Mouse (Mus musculus) liver, adult 2 months (tissue): ENCODE measurements around the gene Dync1h1. TPM values are rescaled to one million over a fixed set of nuclear protein-coding genes. Genes with fewer than 3 reads are reported as not detected.

Experiments used
- DNase-seq: peaks from one replicate; pipeline ENCODE4 v3.0.0-alpha.2; 2011; ENCODE audit warnings: low read depth, low spot score; ENCODE audit errors: extremely low read depth
- H3K27ac ChIP-seq: fragments of 200-500 bp; replicated peaks from 2 replicates; pipeline ENCODE4 v1.5.1; 2012; ENCODE audit warnings: low read depth, mild to moderate bottlenecking, control low read depth, inconsistent platforms, low read length; ENCODE audit not compliant: insufficient read depth
- H3K27me3 ChIP-seq: fragments of 200-500 bp; 2 replicates; pipeline ENCODE4 v1.6.1; 2012; ENCODE audit warnings: mild to moderate bottlenecking, moderate library complexity, low read length, inconsistent platforms; ENCODE audit not compliant: control insufficient read depth, insufficient read depth
- H3K36me3 ChIP-seq: fragments of 200-500 bp; 2 replicates; pipeline ENCODE4 v1.6.1; 2012; ENCODE audit warnings: low read length, inconsistent platforms; ENCODE audit not compliant: control insufficient read depth, insufficient read depth
- H3K4me1 ChIP-seq: fragments of 200-500 bp; 2 replicates; pipeline ENCODE4 v1.6.1; 2011; ENCODE audit warnings: low read length; ENCODE audit not compliant: control insufficient read depth, insufficient read depth
- H3K4me3 ChIP-seq: fragments of 200-500 bp; 2 replicates; pipeline ENCODE4 v1.5.1; 2011; ENCODE audit warnings: low read depth, mild to moderate bottlenecking, control low read depth, low read length, moderate library complexity; ENCODE audit not compliant: insufficient read depth
- H3K79me2 ChIP-seq: fragments of 200-500 bp; 2 replicates; pipeline ENCODE4 v1.6.1; 2012; ENCODE audit warnings: inconsistent platforms, mild to moderate bottlenecking, low read length, moderate library complexity; ENCODE audit not compliant: control insufficient read depth, insufficient read depth
- H3K9ac ChIP-seq: fragments of 200-500 bp; 2 replicates; pipeline ENCODE4 v1.6.1; 2012; ENCODE audit warnings: low read depth, mild to moderate bottlenecking, control low read depth, inconsistent platforms, low read length
- CTCF ChIP-seq: fragments of 200-500 bp; IDR thresholded peaks from 2 replicates; pipeline ENCODE4 v1.5.1; 2011; ENCODE audit warnings: low read depth, low read length, control low read depth
- POLR2A ChIP-seq: fragments of 200-500 bp; IDR thresholded peaks from 2 replicates; pipeline ENCODE4 v1.6.1; 2011; ENCODE audit warnings: low read length, control low read depth; ENCODE audit not compliant: insufficient read depth; ENCODE audit errors: extremely low read depth
- WGBS: fragments of 180-500 bp; shearing (Covaris S2); methylation state at CpG from one replicate; pipeline ENCODE4 v1.1.7; 2018; 5-methylcytosine and 5-hydroxymethylcytosine counted together
- polyA plus RNA-seq: library from polyadenylated mRNA; depleted of rRNA; stranded (reverse); fragments of >200 nt; gene quantifications from 2 replicates; pipeline ENCODE4 v1.2.3, GENCODE M21; 2012
- total RNA-seq: library from RNA; depleted of rRNA; stranded (reverse); fragments of >200 nt; gene quantifications from 2 replicates; pipeline ENCODE4 v1.2.3, GENCODE M21; 2014

Gene Dync1h1
- total and polyA plus RNA-seq, 2 experiments = 56.5 to 85.8 TPM

DNA sequence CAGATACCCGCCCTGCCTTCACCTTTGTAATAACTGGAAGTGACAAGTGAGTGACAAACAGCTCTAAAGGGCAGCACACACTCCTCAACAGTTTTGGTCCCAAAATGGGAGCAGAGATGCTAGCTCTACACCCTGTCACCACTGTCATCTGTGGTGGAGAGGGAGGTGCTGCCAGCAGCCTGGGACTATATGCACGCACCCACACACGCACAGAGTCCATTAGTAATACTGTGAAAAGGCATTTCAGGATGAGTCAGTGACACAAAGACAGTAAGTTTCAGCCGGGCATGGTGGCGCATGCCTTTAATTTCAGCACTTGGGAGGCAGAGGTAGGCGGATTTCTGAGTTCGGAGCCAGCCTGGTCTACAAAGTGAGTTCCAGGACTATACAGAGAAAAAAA is 43.1 kb upstream of the Dync1h1 start:
- Histone ChIP-seq H3K4me3 (no peak overlapping the region), H3K27me3 (no peaks in the 10 kb centered on the region), H3K4me1 (no peaks in the 10 kb centered on the region), H3K9ac (no peak overlapping the region), H3K27ac (no peak overlapping the region), H3K79me2 (no peaks in the 10 kb centered on the region), H3K36me3 (peaks cover 16% of the 10 kb centered on the region)
- DNase-seq = no peak
- TF ChIP-seq CTCF = no peak
- no peak for TF ChIP-seq POLR2A
- over 99% methylated on average over 7 of the region's 7 CpGs for WGBS

DNA sequence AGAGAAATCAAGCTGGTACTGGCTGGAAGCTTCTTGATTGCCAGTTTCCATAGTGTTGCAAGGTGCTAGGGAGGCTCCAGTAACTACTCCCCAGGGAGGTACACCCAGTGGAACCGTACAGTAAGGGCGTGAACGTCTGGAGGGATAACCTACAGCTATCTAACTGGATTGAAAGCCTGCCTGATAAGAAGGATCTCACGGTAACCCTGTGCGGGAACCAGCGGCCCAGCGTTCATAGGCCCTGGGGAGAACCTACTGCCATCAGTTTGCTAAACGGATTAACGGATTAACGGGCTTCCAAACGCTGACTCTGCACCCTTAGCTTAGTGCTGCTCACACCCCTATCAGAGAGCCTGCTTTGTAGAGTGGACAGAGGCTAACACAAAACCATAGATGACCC is 37.9 kb upstream of the Dync1h1 start:
- H3K36me3 ChIP-seq = peaks cover 7% of the 10 kb centered on the region; the same call in 1 of the 2 replicates

DNA sequence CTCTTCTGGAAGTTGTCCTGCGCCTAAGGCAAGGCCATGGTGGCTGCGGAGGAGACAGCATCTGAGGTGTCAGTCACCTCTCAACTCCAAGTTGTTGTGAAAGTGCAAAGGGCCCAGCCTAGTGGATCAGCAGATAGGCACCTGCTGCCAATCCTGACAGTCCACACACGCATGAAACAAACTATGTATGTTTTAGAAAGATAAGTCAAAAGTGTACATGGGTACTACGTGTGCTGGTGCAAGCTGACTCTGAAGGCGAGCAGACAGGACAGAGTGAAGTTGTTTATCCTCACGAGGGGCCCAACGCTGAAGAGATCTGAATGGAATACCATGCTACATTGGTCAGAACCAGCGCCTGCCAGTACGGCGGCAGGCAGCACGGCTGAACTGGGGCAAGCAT is 36.4 kb upstream of the Dync1h1 start:
- peaks cover 13% of the 10 kb centered on the region; the same call in 1 of the 2 replicates for H3K36me3 ChIP-seq
- TF ChIP-seq CTCF = no peak
- TF ChIP-seq POLR2A = no peak
- H3K4me3 ChIP-seq = no peak overlapping the region
- no peak overlapping the region for H3K9ac ChIP-seq
- H3K79me2 ChIP-seq = no peaks in the 10 kb centered on the region
- no peaks in the 10 kb centered on the region for H3K27me3 ChIP-seq
- no peak for DNase-seq
- 94% methylated on average over 11 of the region's 11 CpGs for WGBS
- H3K27ac ChIP-seq = no peak overlapping the region
- H3K4me1 ChIP-seq = no peaks in the 10 kb centered on the region

More for the DNA sequence above, 37.9 kb upstream of the Dync1h1 start:
- no peak for DNase-seq
- Histone ChIP-seq H3K9ac (no peak overlapping the region), H3K4me3 (no peak overlapping the region), H3K27ac (no peak overlapping the region), H3K27me3 (no peaks in the 10 kb centered on the region), H3K79me2 (no peaks in the 10 kb centered on the region), H3K4me1 (no peaks in the 10 kb centered on the region)
- 90% methylated on average over 11 of the region's 11 CpGs for WGBS
- TF ChIP-seq CTCF (no peak), POLR2A (no peak)

DNA sequence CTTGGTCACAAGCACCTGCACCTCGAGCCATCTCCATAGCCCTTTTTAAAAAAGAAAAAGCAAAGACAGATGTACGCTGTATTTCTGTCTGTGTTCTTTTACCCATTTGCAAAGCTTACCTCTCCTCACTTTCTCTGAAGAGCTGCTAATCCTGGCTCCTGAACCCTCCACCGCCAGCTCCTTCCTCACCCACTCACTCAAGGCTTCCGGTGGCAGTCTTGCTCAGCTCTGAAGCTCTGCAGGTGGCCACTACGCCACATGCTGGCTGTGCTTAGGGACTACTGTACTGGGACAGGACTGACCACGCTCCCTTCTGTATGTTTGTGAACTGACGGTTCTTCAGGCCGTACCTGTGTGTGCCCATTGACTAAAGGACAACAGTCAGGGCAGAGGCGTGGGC is 34.9 kb upstream of the Dync1h1 start:
- H3K9ac ChIP-seq = no peak overlapping the region
- TF ChIP-seq CTCF = no peak
- no peak for TF ChIP-seq POLR2A
- no peaks in the 10 kb centered on the region for H3K79me2 ChIP-seq
- H3K4me3 ChIP-seq = no peak overlapping the region
- WGBS = 94% methylated on average over 9 of the region's 9 CpGs
- H3K27me3 ChIP-seq = no peaks in the 10 kb centered on the region
- DNase-seq = no peak
- H3K36me3 ChIP-seq = peaks cover 17% of the 10 kb centered on the region; the same call in 1 of the 2 replicates
- no peak overlapping the region for H3K27ac ChIP-seq
- no peaks in the 10 kb centered on the region for H3K4me1 ChIP-seq

DNA sequence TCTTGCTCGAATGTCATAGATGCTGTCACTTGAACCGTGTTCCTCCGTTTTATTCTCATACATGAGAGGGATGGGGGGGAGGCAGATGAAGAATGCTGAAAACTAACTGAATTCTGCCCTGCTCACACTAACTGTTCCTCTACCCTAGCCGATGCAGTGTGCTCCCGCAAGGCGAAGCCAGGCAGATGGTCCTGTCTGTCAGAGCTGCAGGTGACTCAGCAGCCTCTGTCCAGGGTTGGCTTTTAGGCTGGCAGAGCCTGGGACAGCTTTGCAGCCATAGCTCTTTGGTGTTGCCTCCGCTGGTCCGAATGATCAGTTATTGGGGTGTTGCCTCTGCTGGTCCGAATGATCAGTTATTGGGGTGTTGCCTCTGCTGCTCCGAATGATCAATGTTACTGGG is 30.2 kb upstream of the Dync1h1 start:
- Histone ChIP-seq H3K4me1 (no peaks in the 10 kb centered on the region), H3K27ac (no peak overlapping the region), H3K4me3 (no peak overlapping the region), H3K27me3 (no peaks in the 10 kb centered on the region), H3K36me3 (peaks cover 16% of the 10 kb centered on the region; the same call in 1 of the 2 replicates), H3K79me2 (no peaks in the 10 kb centered on the region), H3K9ac (no peak overlapping the region)
- DNase-seq = no peak
- no peak for TF ChIP-seq CTCF
- TF ChIP-seq POLR2A = no peak
- WGBS = 96% methylated on average over 10 of the region's 10 CpGs

DNA sequence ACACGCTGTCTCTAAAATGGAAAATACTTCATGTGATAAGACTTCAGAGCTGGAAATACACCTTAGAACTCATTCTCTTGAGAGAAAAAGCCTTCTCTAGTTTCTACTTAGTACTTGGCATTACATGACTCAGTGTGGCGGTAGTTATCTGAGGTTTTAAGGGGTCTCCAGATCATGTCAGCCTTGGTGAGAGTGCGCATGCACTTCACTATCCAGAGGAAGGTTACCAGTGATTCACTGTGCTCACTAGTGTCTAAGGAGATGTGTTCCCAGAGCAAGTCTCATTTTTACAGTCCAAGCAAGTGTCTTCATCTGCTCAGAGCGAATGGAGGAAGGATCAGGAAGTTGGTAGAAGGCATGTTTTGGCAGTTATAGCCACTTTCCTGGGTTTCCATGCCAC is 28.9 kb upstream of the Dync1h1 start:
- H3K36me3 ChIP-seq = peaks cover 16% of the 10 kb centered on the region; the same call in 1 of the 2 replicates

More for the DNA sequence above, 28.9 kb upstream of the Dync1h1 start:
- H3K27ac ChIP-seq = no peak overlapping the region
- 96% methylated on average over 4 of the region's 4 CpGs for WGBS
- H3K4me3 ChIP-seq = no peak overlapping the region
- no peak overlapping the region for H3K9ac ChIP-seq
- TF ChIP-seq POLR2A (no peak), CTCF (no peak)
- H3K27me3 ChIP-seq = no peaks in the 10 kb centered on the region
- H3K4me1 ChIP-seq = no peaks in the 10 kb centered on the region
- no peaks in the 10 kb centered on the region for H3K79me2 ChIP-seq
- DNase-seq = no peak
